Mouse (Mus musculus) olfactory bulb, adult 2 months (tissue): Measurements from ENCODE around the gene Ergic1. TPM values are rescaled to one million over a fixed set of nuclear protein-coding genes. Genes with fewer than 3 reads are reported as not detected.
A peak's percentile ranks its signal among the peaks of the same experiment; 100 is the strongest.

Experiments
- H3K27ac ChIP-seq: fragments of 200-500 bp; 2 replicates; pipeline ENCODE4 v1.5.1; 2012; ENCODE audit warnings: low read depth, low read length; ENCODE audit not compliant: insufficient read depth
- H3K4me1 ChIP-seq: fragments of 200-500 bp; 2 replicates; pipeline ENCODE4 v1.6.1; 2012; ENCODE audit warnings: low read length; ENCODE audit not compliant: control insufficient read depth, insufficient read depth
- H3K4me3 ChIP-seq: fragments of 200-500 bp; 2 replicates; pipeline ENCODE4 v1.5.1; 2012; ENCODE audit warnings: mild to moderate bottlenecking, low read depth, low read length, moderate library complexity; ENCODE audit not compliant: insufficient read depth
- CTCF ChIP-seq: fragments of 200-500 bp; IDR thresholded peaks from 2 replicates; pipeline ENCODE4 v1.5.1; 2012; ENCODE audit warnings: low read depth, mild to moderate bottlenecking, low read length, moderate library complexity; ENCODE audit not compliant: insufficient read depth
- POLR2A ChIP-seq: fragments of 200-500 bp; IDR thresholded peaks from 2 replicates; pipeline ENCODE4 v1.6.1; 2012; ENCODE audit warnings: mild to moderate bottlenecking, low read depth, low read length, moderate library complexity; ENCODE audit not compliant: insufficient read depth
- WGBS: fragments of 180-500 bp; shearing (Covaris S2); methylation state at CpG from one replicate; pipeline ENCODE4 v1.1.7; 2018; 5-methylcytosine and 5-hydroxymethylcytosine counted together
- polyA plus RNA-seq: library from polyadenylated mRNA; stranded (reverse); fragments of >200 nt; gene quantifications from 2 replicates; pipeline ENCODE4 v1.2.4, GENCODE M21; 2012; ENCODE audit warnings: low replicate concordance; ENCODE audit not compliant: missing spikeins, insufficient read depth, insufficient read length

Ergic1 gene
- polyA plus RNA-seq, 1 experiment: not detected

DNA sequence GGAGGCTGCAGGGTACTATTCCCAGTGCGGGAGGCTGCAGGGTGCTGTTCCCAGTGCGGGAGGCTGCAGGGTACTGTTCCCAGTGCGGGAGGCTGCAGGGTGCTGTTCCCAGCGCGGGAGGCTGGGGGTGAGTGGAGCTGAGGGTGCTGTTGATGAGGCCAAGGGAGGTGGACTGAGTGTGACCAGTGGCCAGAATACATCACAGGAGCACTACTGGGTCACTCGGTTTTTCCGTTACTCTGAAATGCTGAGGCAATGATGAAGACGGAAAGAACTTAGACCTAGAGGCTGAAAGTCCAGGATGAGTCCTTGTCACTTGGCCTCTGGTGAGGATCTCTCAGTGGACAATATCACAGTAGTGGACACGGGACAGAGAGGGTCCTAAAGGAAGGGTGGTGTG, 71.9 kb downstream of the Ergic1 start:
- WGBS: 92% methylated on average over 9 of the region's 9 CpGs
- Histone ChIP-seq H3K4me3 (no peak overlapping the region), H3K27ac (no peak overlapping the region), H3K4me1 (peaks cover 41% of the 10 kb centered on the region)
- TF ChIP-seq CTCF: no peak
- TF ChIP-seq POLR2A: no peak

- no peak overlapping the region for H3K4me3 ChIP-seq
Observed at GRCm38 (mm10) chr17:26633926-26634325, 72.6 kb downstream of the Ergic1 start.

GRCm38 (mm10) chr17:26634539-26634938, 73.2 kb downstream of the Ergic1 start:
- WGBS: 79% methylated on average over 7 of the region's 7 CpGs
- TF ChIP-seq CTCF (no peak), POLR2A (no peak)
- no peak overlapping the region for H3K4me3 ChIP-seq
- H3K27ac ChIP-seq: no peak overlapping the region
- peaks cover 29% of the 10 kb centered on the region for H3K4me1 ChIP-seq

More at GRCm38 (mm10) chr17:26633926-26634325, 72.6 kb downstream of the Ergic1 start:
- 91% methylated on average over 9 of the region's 9 CpGs for WGBS
- Histone ChIP-seq H3K27ac (no peak overlapping the region), H3K4me1 (peaks cover 35% of the 10 kb centered on the region)
- no peak for TF ChIP-seq CTCF
- TF ChIP-seq POLR2A: no peak

GRCm38 (mm10) chr17:26635951-26636350, 74.7 kb downstream of the Ergic1 start:
- Histone ChIP-seq H3K4me3 (no peak overlapping the region), H3K4me1 (peaks cover 26% of the 10 kb centered on the region), H3K27ac (no peak overlapping the region)
- WGBS: 90% methylated on average over 7 of the region's 7 CpGs
- TF ChIP-seq POLR2A: no peak
- no peak for TF ChIP-seq CTCF

DNA sequence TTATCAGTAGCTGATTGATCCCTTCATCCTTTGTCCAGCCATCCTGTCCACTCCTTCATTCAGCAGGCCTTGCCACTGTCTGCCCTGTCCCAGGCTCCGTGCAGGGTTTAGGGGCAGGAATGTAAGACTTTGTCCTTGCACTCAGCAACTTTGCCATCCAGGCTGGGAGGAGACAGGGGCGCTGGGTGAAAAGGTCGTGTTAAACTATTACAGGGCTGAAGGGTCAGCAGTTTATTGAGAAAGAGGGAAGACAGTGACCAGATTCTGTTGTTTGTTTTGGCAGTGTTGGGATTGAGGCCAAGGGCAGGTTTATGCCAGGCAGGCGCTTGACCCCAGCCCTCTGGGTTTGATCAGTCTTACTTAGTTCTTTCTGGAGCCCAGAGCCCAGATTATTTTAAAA, 76.6 kb downstream of the Ergic1 start:
- 80% methylated on average over 4 of the region's 4 CpGs for WGBS
- H3K27ac ChIP-seq: no peak overlapping the region
- no peak overlapping the region for H3K4me3 ChIP-seq
- TF ChIP-seq POLR2A (no peak), CTCF (no peak)
- peaks cover 9% of the 10 kb centered on the region for H3K4me1 ChIP-seq

DNA sequence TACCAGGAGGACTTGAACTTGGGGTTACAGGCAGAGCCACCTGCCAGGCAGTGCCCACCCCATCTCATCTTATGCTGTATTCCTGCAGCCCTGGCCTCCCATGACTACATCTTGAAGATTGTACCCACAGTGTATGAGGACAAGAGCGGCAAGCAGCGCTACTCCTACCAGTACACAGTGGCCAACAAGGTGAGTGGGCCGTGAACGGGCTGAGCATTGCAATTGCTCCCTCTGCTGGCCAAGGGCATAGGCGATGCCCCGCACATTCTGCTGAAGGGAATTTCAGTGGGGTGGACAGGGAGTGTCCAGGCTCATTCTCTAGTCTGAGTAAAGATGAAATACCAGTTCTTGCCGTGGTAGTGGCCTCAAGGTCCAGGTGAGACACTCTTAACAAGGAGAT, 77.4 kb downstream of the Ergic1 start:
- no peak overlapping the region for H3K4me3 ChIP-seq
- TF ChIP-seq POLR2A: no peak
- peak; percentile 83 for TF ChIP-seq CTCF
- H3K4me1 ChIP-seq: 0 out of 2 replicates have a peak, but pooled peaks cover 2% of the 10 kb centered on the region
- WGBS: 11% methylated on average over 7 of the region's 7 CpGs
- H3K27ac ChIP-seq: no peak overlapping the region

DNA sequence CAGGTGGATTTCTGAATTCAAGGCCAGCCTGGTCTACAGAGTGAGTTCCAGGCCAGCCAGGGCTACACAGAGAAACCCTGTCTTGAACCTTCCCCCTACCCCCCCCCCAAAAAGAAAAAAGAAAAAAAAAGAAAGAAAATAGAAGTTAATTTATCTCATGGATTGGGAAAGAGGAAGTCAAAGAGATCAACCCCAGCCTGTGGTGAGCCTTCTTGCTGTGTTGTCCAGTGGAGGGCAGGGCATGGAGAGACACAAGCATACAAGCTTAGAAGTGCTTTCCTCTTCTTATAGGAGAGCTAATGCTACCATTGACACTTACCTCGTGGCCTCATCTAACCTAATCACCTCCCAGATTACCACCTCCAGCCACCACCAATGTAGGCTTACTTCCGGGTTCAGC, 78.5 kb downstream of the Ergic1 start:
- H3K4me3 ChIP-seq: no peak overlapping the region
- WGBS: 76% methylated on average over 2 of the region's 2 CpGs
- H3K27ac ChIP-seq: no peak overlapping the region
- peaks cover 8% of the 10 kb centered on the region for H3K4me1 ChIP-seq
- TF ChIP-seq POLR2A (no peak), CTCF (no peak)

DNA sequence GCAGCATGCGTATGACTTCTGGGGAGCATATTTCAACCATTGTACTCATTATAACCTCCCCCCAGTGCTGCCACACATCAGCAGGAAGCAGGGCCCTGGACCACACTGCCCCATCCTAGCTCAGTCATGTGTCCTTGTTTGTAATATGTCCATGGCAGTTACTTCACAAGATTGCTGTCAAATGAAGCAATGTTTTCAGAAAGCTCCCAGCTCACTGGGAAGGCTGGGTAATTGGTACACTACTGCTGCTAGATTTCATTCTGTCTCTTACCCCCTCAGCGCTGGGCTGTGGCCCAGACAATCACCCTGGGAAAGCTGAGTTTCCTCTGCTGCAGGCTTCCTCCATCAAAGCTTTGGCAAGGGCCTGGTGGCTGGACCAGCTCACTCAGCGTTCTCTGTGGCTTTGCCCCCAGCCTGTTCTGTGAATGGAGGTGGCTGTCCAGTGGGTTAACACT, 79.0 kb downstream of the Ergic1 start:
- Histone ChIP-seq H3K27ac (no peak overlapping the region), H3K4me3 (no peak overlapping the region), H3K4me1 (peaks cover 13% of the 10 kb centered on the region)
- no peak for TF ChIP-seq CTCF
- TF ChIP-seq POLR2A: no peak
- WGBS: 76% methylated on average over 3 of the region's 3 CpGs

- TF ChIP-seq POLR2A (no peak), CTCF (no peak)
- no peak overlapping the region for H3K27ac ChIP-seq
- WGBS: 97% methylated on average over 8 of the region's 8 CpGs
- H3K4me3 ChIP-seq: no peak overlapping the region
- peaks cover 21% of the 10 kb centered on the region for H3K4me1 ChIP-seq
Observed at GRCm38 (mm10) chr17:26643456-26643855, 82.2 kb downstream of the Ergic1 start.

GRCm38 (mm10) chr17:26643993-26644392, 82.7 kb downstream of the Ergic1 start:
- TF ChIP-seq CTCF (no peak), POLR2A (no peak)
- 94% methylated on average over 2 of the region's 2 CpGs for WGBS
- Histone ChIP-seq H3K4me3 (no peak overlapping the region), H3K27ac (no peak overlapping the region), H3K4me1 (peaks cover 21% of the 10 kb centered on the region)
